In genomic region chr19:25382494-25382893, GRCm38 (mm10) we compare ENCODE assay signal across 14 mouse cellular contexts.
DNase-seq lines count a peak whose midpoint lies in the region; ATAC-seq and TF ChIP-seq lines count a peak whose summit lies in the region.
"Had no signal": no experiment of that assay in that cellular context is flagged by ENCODE, and none has a peak within 500 bp of the region (broad histone marks: within the 10 kb centered on the region; RNA-seq: fewer than 3 reads in every experiment).

No protein-coding gene starts in this region.

- TF ChIP-seq EP300 in lung, postnatal 0 days (IDR thresholded peaks at IDR 0.05): no peak

- H3K27me3 ChIP-seq in heart, embryonic 11.5 days (ENCODE audit: control insufficient read depth, insufficient read depth, low read length): no peaks in the 10 kb centered on the region
- H3K27me3 ChIP-seq in lung, embryonic 14.5 days (ENCODE audit: insufficient read depth, low read length): no peaks in the 10 kb centered on the region
- H3K27me3 ChIP-seq in lung, postnatal 0 days (replicated peaks; ENCODE audit: insufficient read depth, low read length): no peaks in the 10 kb centered on the region
- no peaks in the 10 kb centered on the region for H3K27me3 ChIP-seq in intestine, postnatal 0 days (replicated peaks; ENCODE audit: control insufficient read depth, insufficient read depth, low read length)
- H3K27me3 ChIP-seq in small intestine, adult 2 months (ENCODE audit: control insufficient read depth, insufficient read depth, low read length): no peaks in the 10 kb centered on the region
- H3K27me3 ChIP-seq: hindbrain, embryonic 15.5 days had no signal

- no peak for TF ChIP-seq POLR2A in small intestine, adult 2 months (IDR thresholded peaks at IDR 0.05; ENCODE audit: low read depth, low read length)

- peaks cover 51% of the 10 kb centered on the region for H3K4me1 ChIP-seq in heart, embryonic 11.5 days (ENCODE audit: control insufficient read depth, insufficient read depth, low read length)
- H3K4me1 ChIP-seq in lung, embryonic 14.5 days (ENCODE audit: insufficient read depth): peaks cover 16% of the 10 kb centered on the region; the same call in 1 of the 2 replicates
- H3K4me1 ChIP-seq in lung, postnatal 0 days (ENCODE audit: insufficient read depth, low read depth, low read length): no peaks in the 10 kb centered on the region
- no peaks in the 10 kb centered on the region for H3K4me1 ChIP-seq in intestine, postnatal 0 days (replicated peaks; ENCODE audit: control insufficient read depth, insufficient read depth, low read length)
- peaks cover 14% of the 10 kb centered on the region; the same call in 1 of the 2 replicates for H3K4me1 ChIP-seq in small intestine, adult 2 months (ENCODE audit: control insufficient read depth, insufficient read depth, insufficient read length, low read length)

- H3K4me2 ChIP-seq in heart, embryonic 11.5 days: peak overlapping the region; percentile 54
- H3K4me2 ChIP-seq in lung, embryonic 14.5 days: peak overlapping the region; percentile 39
- no peak overlapping the region for H3K4me2 ChIP-seq in lung, postnatal 0 days (replicated peaks; ENCODE audit: low read depth, low read length)
- H3K4me2 ChIP-seq in intestine, postnatal 0 days (replicated peaks; ENCODE audit: low read depth): peak overlapping the region; percentile 55
- H3K4me2 ChIP-seq: hindbrain, embryonic 15.5 days had no signal

- no peak for ATAC-seq in heart, embryonic 11.5 days (replicated peaks; ENCODE audit: insufficient number of reproducible peaks, low FRiP score, low TSS enrichment)
- ATAC-seq in lung, embryonic 14.5 days (ENCODE audit: insufficient read depth): no peak
- ATAC-seq in lung, postnatal 0 days: no peak
- no peak for ATAC-seq in intestine, postnatal 0 days
- ATAC-seq: forebrain, postnatal 0 days had no signal

- peak overlapping the region; percentile 81 for H3K27ac ChIP-seq in heart, embryonic 11.5 days (ENCODE audit: low read depth, low read length)
- peak overlapping the region; percentile 48; the same call in 1 of the 2 replicates for H3K27ac ChIP-seq in lung, embryonic 14.5 days (ENCODE audit: low read depth)
- H3K27ac ChIP-seq in lung, postnatal 0 days (ENCODE audit: low read length): no peak overlapping the region
- H3K27ac ChIP-seq in intestine, postnatal 0 days (ENCODE audit: low read depth, low read length): no peak overlapping the region
- peak overlapping the region; percentile 37; the same call in 1 of the 2 replicates for H3K27ac ChIP-seq in small intestine, adult 2 months (ENCODE audit: insufficient read depth, low read depth, low read length)
- H3K27ac ChIP-seq: hindbrain, embryonic 15.5 days had no signal

- no peaks in the 10 kb centered on the region for H3K9me3 ChIP-seq in heart, embryonic 11.5 days (replicated peaks; ENCODE audit: control insufficient read depth, low read length)
- no peaks in the 10 kb centered on the region for H3K9me3 ChIP-seq in lung, embryonic 14.5 days (ENCODE audit: low read depth, low read length)
- no peaks in the 10 kb centered on the region for H3K9me3 ChIP-seq in lung, postnatal 0 days (ENCODE audit: low read length)
- H3K9me3 ChIP-seq in intestine, postnatal 0 days (ENCODE audit: control insufficient read depth): no peaks in the 10 kb centered on the region
- H3K9me3 ChIP-seq: hindbrain, embryonic 15.5 days had no signal

- no peaks in the 10 kb centered on the region for H3K36me3 ChIP-seq in heart, embryonic 11.5 days (ENCODE audit: control insufficient read depth, insufficient read depth, low read length)
- no peaks in the 10 kb centered on the region for H3K36me3 ChIP-seq in lung, embryonic 14.5 days (ENCODE audit: insufficient read depth)
- H3K36me3 ChIP-seq in lung, postnatal 0 days (ENCODE audit: insufficient read depth, low read length): no peaks in the 10 kb centered on the region
- H3K36me3 ChIP-seq in intestine, postnatal 0 days (ENCODE audit: control insufficient read depth, insufficient read depth): no peaks in the 10 kb centered on the region
- H3K36me3 ChIP-seq in small intestine, adult 2 months (ENCODE audit: control insufficient read depth, insufficient read depth, low read length): no peaks in the 10 kb centered on the region
- H3K36me3 ChIP-seq: hindbrain, embryonic 15.5 days had no signal

- no peak for DNase-seq in heart, adult 8-10 months (ENCODE audit: low spot score)
- DNase-seq in lung, embryonic 14.5 days: no peak
- DNase-seq in lung, postnatal 0 days (ENCODE audit: low spot score): no peak
- no peak for DNase-seq in cerebellum, adult 11 months
- DNase-seq in retina, postnatal 1 day: no peak
- DNase-seq: cerebellum, adult 2 months; forebrain, postnatal 0 days; gastrocnemius, postnatal 10 days; kidney, adult 9 months; spleen, adult 18-20 months had no signal

- no peak overlapping the region for H3K4me3 ChIP-seq in heart, embryonic 11.5 days (ENCODE audit: low read depth, low read length)
- no peak overlapping the region for H3K4me3 ChIP-seq in lung, embryonic 14.5 days (ENCODE audit: low read depth, low read length)
- no peak overlapping the region for H3K4me3 ChIP-seq in lung, postnatal 0 days (ENCODE audit: low read depth, low read length)
- 0 out of 2 replicates have a peak overlapping the region, but pooled peaks have one; percentile 7 for H3K4me3 ChIP-seq in intestine, postnatal 0 days (ENCODE audit: low read depth, low read length)
- H3K4me3 ChIP-seq in small intestine, adult 2 months (ENCODE audit: low read depth, low read length): no peak overlapping the region
- H3K4me3 ChIP-seq: hindbrain, embryonic 15.5 days had no signal

- TF ChIP-seq CTCF in lung, embryonic 14.5 days (IDR thresholded peaks at IDR 0.05; ENCODE audit: low read depth): no peak
- no peak for TF ChIP-seq CTCF in lung, postnatal 0 days (IDR thresholded peaks at IDR 0.05)
- no peak for TF ChIP-seq CTCF in intestine, postnatal 0 days (IDR thresholded peaks at IDR 0.05; ENCODE audit: low read depth)
- no peak for TF ChIP-seq CTCF in small intestine, adult 2 months (IDR thresholded peaks at IDR 0.05; ENCODE audit: extremely low read depth, insufficient read length, insufficient replicate concordance, low read depth, low read length)

- 0 out of 2 replicates have a peak overlapping the region, but pooled peaks have one; percentile 43 for H3K9ac ChIP-seq in heart, embryonic 11.5 days (ENCODE audit: low read depth, low read length)
- H3K9ac ChIP-seq in lung, embryonic 14.5 days: no peak overlapping the region
- H3K9ac ChIP-seq in lung, postnatal 0 days (replicated peaks; ENCODE audit: low read depth): no peak overlapping the region
- H3K9ac ChIP-seq in intestine, postnatal 0 days (ENCODE audit: low read depth, low read length): no peak overlapping the region; the same call in 1 of the 2 replicates
- H3K9ac ChIP-seq: forebrain, postnatal 0 days; hindbrain, embryonic 15.5 days had no signal

- WGBS in heart, embryonic 11.5 days (ENCODE audit: insufficient replicate concordance): 37% methylated on average over 6 of the region's 6 CpGs
- WGBS in lung, embryonic 14.5 days: 53% methylated on average over 6 of the region's 6 CpGs
- WGBS in lung, postnatal 0 days: 55% methylated on average over 6 of the region's 6 CpGs
- WGBS in intestine, postnatal 0 days: 48% methylated on average over 6 of the region's 6 CpGs
- 79% methylated on average over 6 of the region's 6 CpGs for WGBS in small intestine, adult 2 months

Comparison
In these comparisons a context has a peak if more than half of its experiments do, and no peak if none do; other contexts are left out.
1. H3K27ac ChIP-seq: peak in heart, embryonic 11.5 days (single experiment), lung, embryonic 14.5 days (single experiment) and small intestine, adult 2 months (single experiment); none in lung, postnatal 0 days (single experiment) and intestine, postnatal 0 days (single experiment).